In genomic region chr6:145481938-145482337, GRCm38 (mm10) we compare ENCODE assay signal across 7 mouse cellular contexts.
A peak's percentile ranks its signal among the peaks of the same experiment; 100 is the strongest.
DNase-seq lines count a peak whose midpoint lies in the region; ATAC-seq and TF ChIP-seq lines count a peak whose summit lies in the region.

No protein-coding gene starts in this region.

- H3K36me3 ChIP-seq in heart, adult 2 months (ENCODE audit: control insufficient read depth, insufficient read depth, low read length): no peaks in the 10 kb centered on the region
- H3K36me3 ChIP-seq in limb, embryonic 10.5 days: no peaks in the 10 kb centered on the region
- H3K36me3 ChIP-seq in neural tube, embryonic 15.5 days: no peaks in the 10 kb centered on the region

- H3K79me2 ChIP-seq in heart, adult 2 months (replicated peaks; ENCODE audit: control insufficient read depth, insufficient read depth, low read length): no peaks in the 10 kb centered on the region

- no peak for TF ChIP-seq CTCF in heart, adult 2 months (IDR thresholded peaks at IDR 0.05)

- DNase-seq in 3134 (ENCODE audit: extremely low read depth, insufficient read length, low spot score) (peak; percentile 21), adipocyte (ENCODE audit: low spot score) (no peak)
- DNase-seq in brain, adult 2 months (ENCODE audit: low read depth, low spot score): peak; percentile 7
- peak; percentile 26 to 33 for DNase-seq in heart, adult 2 months
- DNase-seq in limb, embryonic 10.5 days (ENCODE audit: low spot score): peak; percentile 46
- no peak for DNase-seq in adrenal gland, postnatal 36 days

- peak overlapping the region; percentile 13; the same call in 1 of the 2 replicates for H3K4me2 ChIP-seq in neural tube, embryonic 15.5 days

- H3K9ac ChIP-seq in heart, adult 2 months (ENCODE audit: low read depth, low read length): no peak overlapping the region
- no peak overlapping the region for H3K9ac ChIP-seq in neural tube, embryonic 15.5 days (replicated peaks)

- intact Hi-C loops in heart, adult 2 months (cut with DNase I): no loop called here

- no peaks in the 10 kb centered on the region for H3K27me3 ChIP-seq in heart, adult 2 months (ENCODE audit: control insufficient read depth, insufficient read depth, low read length)
- no peaks in the 10 kb centered on the region for H3K27me3 ChIP-seq in limb, embryonic 10.5 days (ENCODE audit: low read depth, poor library complexity, severe bottlenecking)
- H3K27me3 ChIP-seq in neural tube, embryonic 15.5 days (replicated peaks): no peaks in the 10 kb centered on the region

- no peak for TF ChIP-seq POLR2A in heart, adult 2 months (IDR thresholded peaks at IDR 0.05; ENCODE audit: insufficient read depth, low read depth, low read length)

- H3K4me1 ChIP-seq in heart, adult 2 months (ENCODE audit: control insufficient read depth, insufficient read depth, low read length): peaks cover 15% of the 10 kb centered on the region
- peaks cover 72% of the 10 kb centered on the region for H3K4me1 ChIP-seq in limb, embryonic 10.5 days
- peaks cover 30% of the 10 kb centered on the region for H3K4me1 ChIP-seq in neural tube, embryonic 15.5 days

- H3K4me3 ChIP-seq in heart, adult 2 months: no peak overlapping the region
- no peak overlapping the region for H3K4me3 ChIP-seq in limb, embryonic 10.5 days
- no peak overlapping the region for H3K4me3 ChIP-seq in neural tube, embryonic 15.5 days (replicated peaks)

- WGBS in heart, adult 2 months: 57% methylated on average over 15 of the region's 15 CpGs
- WGBS in limb, embryonic 10.5 days: 72% methylated on average over 15 of the region's 15 CpGs
- WGBS in neural tube, embryonic 15.5 days: 31% methylated on average over 15 of the region's 15 CpGs

- no peak for TF ChIP-seq EP300 in heart, adult 2 months (IDR thresholded peaks at IDR 0.05; ENCODE audit: insufficient read depth, low read depth, low read length)

- no peaks in the 10 kb centered on the region for H3K9me3 ChIP-seq in limb, embryonic 10.5 days (replicated peaks)
- H3K9me3 ChIP-seq in neural tube, embryonic 15.5 days (replicated peaks): no peaks in the 10 kb centered on the region

- H3K27ac ChIP-seq in heart, adult 2 months: no peak overlapping the region
- peak overlapping the region; percentile 53; the same call in 1 of the 2 replicates for H3K27ac ChIP-seq in limb, embryonic 10.5 days
- H3K27ac ChIP-seq in neural tube, embryonic 15.5 days (replicated peaks): no peak overlapping the region

- ATAC-seq in neural tube, embryonic 15.5 days (ENCODE audit: low FRiP score): peak; percentile 54; the same call in 1 of the 2 replicates

Comparison
In these comparisons a context has a peak if more than half of its experiments do, and no peak if none do; other contexts are left out.
1. DNase-seq: peak in 3134 (single experiment), brain, adult 2 months (single experiment), heart, adult 2 months (2 of 2) and limb, embryonic 10.5 days (single experiment); none in adrenal gland, postnatal 36 days (0 of 2) and adipocyte (single experiment).